Mouse (Mus musculus) heart, adult 8-10 months (tissue): Measurements from ENCODE around the gene Ndufa5. TPM values are rescaled to one million over a fixed set of nuclear protein-coding genes. Genes with fewer than 3 reads are reported as not detected.

Experiments used
- DNase-seq: peaks from one replicate; pipeline ENCODE4 v3.0.0; 2022; ENCODE audit warnings: low spot score
- total RNA-seq, 4 experiments: library from RNA; stranded (reverse); gene quantifications; 2 replicates each; pipeline ENCODE4 v1.2.4; 2022

Gene Ndufa5
- total RNA-seq, 4 experiments from 2014 or later: 1,425 to 1,947 (median 1,659) TPM

- DNase-seq: no peak
These were observed 2.1 kb downstream of the Ndufa5 start for GRCm38 (mm10) chr6:24525705-24526104.

GRCm38 (mm10) chr6:24516197-24516596, 11.6 kb downstream of the Ndufa5 start:
- DNase-seq: no peak

GRCm38 (mm10) chr6:24514552-24515284, 13.1 kb downstream of the Ndufa5 start, which contains the start of gene Iqub:
TSS of gene Iqub (minus strand) at chr6:24515067.
- peak; percentile 54 for DNase-seq

GRCm38 (mm10) chr6:24504141-24504540, 23.7 kb downstream of the Ndufa5 start:
- DNase-seq: no peak

- no peak for DNase-seq
These were observed 37.5 kb downstream of the Ndufa5 start for GRCm38 (mm10) chr6:24490341-24490740.

GRCm38 (mm10) chr6:24486530-24486929, 41.3 kb downstream of the Ndufa5 start:
- DNase-seq: no peak

- DNase-seq: no peak
These were observed 57.2 kb downstream of the Ndufa5 start for GRCm38 (mm10) chr6:24470571-24471132.

GRCm38 (mm10) chr6:24470135-24470534, 57.7 kb downstream of the Ndufa5 start:
- DNase-seq: no peak

Other genes starting within 250 kb of the Ndufa5 start
- under 1 TPM; 0.37 to 0.81 (median 0.57) TPM for gene Iqub, start 12.9 kb downstream of the Ndufa5 start, total RNA-seq
- gene Asb15, start 131 bp upstream of the Ndufa5 start, total RNA-seq: 10 to 100 TPM; 54.3 to 71.9 (median 65.6) TPM
- 100 to 1,000 TPM; 758 to 914 (median 862) TPM for gene Lmod2, start 69.7 kb upstream of the Ndufa5 start, total RNA-seq
- 10 to 100 TPM; 23.5 to 27.0 (median 25.3) TPM for gene Wasl, start 137.0 kb upstream of the Ndufa5 start, total RNA-seq
- gene Hyal6, start 205.2 kb upstream of the Ndufa5 start, total RNA-seq: not detected
- gene Hyal4, start 220.3 kb upstream of the Ndufa5 start, total RNA-seq: not detected